22 mouse cellular contexts compared by ENCODE assay signal in the genomic region with DNA sequence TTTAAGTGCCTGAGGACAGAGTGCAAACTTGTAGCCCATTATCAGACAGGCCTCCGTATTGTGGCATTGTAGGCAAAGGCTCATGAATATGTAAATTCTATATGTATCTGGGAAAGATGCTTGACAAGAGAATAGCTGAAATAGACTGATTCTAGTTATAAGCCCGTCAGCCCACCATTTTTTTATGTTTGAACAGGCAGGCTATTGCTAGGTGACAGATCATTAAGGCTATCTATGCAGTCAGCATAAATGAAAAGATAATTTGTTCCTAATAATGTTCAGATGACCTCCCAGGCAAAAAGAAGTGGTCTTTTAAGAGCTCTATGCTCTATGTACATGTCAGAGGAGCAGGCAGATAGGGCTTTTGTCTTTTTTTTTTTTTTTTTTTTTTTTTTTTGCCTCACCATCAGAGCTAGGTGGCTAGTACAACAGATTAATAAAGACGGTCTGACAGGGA.
DNase-seq lines count a peak whose midpoint lies in the region; ATAC-seq and TF ChIP-seq lines count a peak whose summit lies in the region.
"Had no signal": no experiment of that assay in that cellular context is flagged by ENCODE, and none has a peak within 500 bp of the region (broad histone marks: within the 10 kb centered on the region; RNA-seq: fewer than 3 reads in every experiment).

No protein-coding gene starts in this region.

- H3K9me3 ChIP-seq in forebrain, embryonic 11.5 days (ENCODE audit: control insufficient read depth, low read length), result no peaks in the 10 kb centered on the region
- no peaks in the 10 kb centered on the region for H3K9me3 ChIP-seq in forebrain, postnatal 0 days (ENCODE audit: low read length)
- no peaks in the 10 kb centered on the region for H3K9me3 ChIP-seq in forebrain, embryonic 14.5 days (replicated peaks; ENCODE audit: control insufficient read depth, low read length)
- no peaks in the 10 kb centered on the region for H3K9me3 ChIP-seq in hindbrain, postnatal 0 days (ENCODE audit: low read length)
- H3K9me3 ChIP-seq in neural tube, embryonic 14.5 days (ENCODE audit: control insufficient read depth, low read length), result no peaks in the 10 kb centered on the region
- H3K9me3 ChIP-seq: heart, embryonic 13.5 days; stomach, embryonic 15.5 days had no signal

- H3K4me1 ChIP-seq in forebrain, embryonic 11.5 days (replicated peaks; ENCODE audit: control insufficient read depth, insufficient read depth, low read length), result no peaks in the 10 kb centered on the region
- H3K4me1 ChIP-seq in forebrain, postnatal 0 days (ENCODE audit: insufficient read depth), result no peaks in the 10 kb centered on the region
- no peaks in the 10 kb centered on the region for H3K4me1 ChIP-seq in forebrain, embryonic 14.5 days (ENCODE audit: control insufficient read depth, insufficient read depth, low read length)
- H3K4me1 ChIP-seq in hindbrain, postnatal 0 days (ENCODE audit: insufficient read depth, low read length), result no peaks in the 10 kb centered on the region
- H3K4me1 ChIP-seq in neural tube, embryonic 14.5 days (ENCODE audit: control insufficient read depth, insufficient read depth, low read length), result no peaks in the 10 kb centered on the region
- H3K4me1 ChIP-seq: heart, embryonic 13.5 days; stomach, embryonic 15.5 days had no signal

- no peak for DNase-seq in forebrain, embryonic 11.5 days (ENCODE audit: low spot score)
- DNase-seq in forebrain, postnatal 0 days, result no peak
- peak; percentile 58 for DNase-seq in forebrain, embryonic 14.5 days (ENCODE audit: low spot score)
- peak; percentile 5 for DNase-seq in hindbrain, postnatal 0 days (ENCODE audit: low spot score)
- no peak for DNase-seq in layer of hippocampus, adult 9-10 months (ENCODE audit: low spot score)
- DNase-seq in urinary bladder, postnatal 36 days (ENCODE audit: low spot score in 2 of 2), result no peak
- DNase-seq in ovary, postnatal 10 days (ENCODE audit: low spot score), result no peak
- DNase-seq: adrenal gland, adult 2 months; cerebellum, adult 11-12 months; cerebellum, postnatal 36 days; heart, postnatal 36 days; layer of hippocampus, postnatal 36 days; left cerebral cortex, postnatal 4 days; lung, adult 18-20 months; lung, postnatal 36 days; spleen, adult 18-20 months; thymus, adult 2 months had no signal

- peak; percentile 85 for ATAC-seq in forebrain, embryonic 11.5 days (replicated peaks; ENCODE audit: low FRiP score)
- ATAC-seq in forebrain, postnatal 0 days, result no peak
- ATAC-seq in forebrain, embryonic 14.5 days, result peak; percentile 67
- peak; percentile 58; the same call in 1 of the 2 replicates for ATAC-seq in hindbrain, postnatal 0 days
- ATAC-seq in neural tube, embryonic 14.5 days (ENCODE audit: low read depth), result peak; percentile 31
- ATAC-seq: intestine, embryonic 16.5 days had no signal

- no peaks in the 10 kb centered on the region for H3K27me3 ChIP-seq in forebrain, embryonic 11.5 days (ENCODE audit: control insufficient read depth, insufficient read depth, low read length)
- no peaks in the 10 kb centered on the region for H3K27me3 ChIP-seq in forebrain, postnatal 0 days (ENCODE audit: insufficient read depth, low read length)
- no peaks in the 10 kb centered on the region for H3K27me3 ChIP-seq in forebrain, embryonic 14.5 days (replicated peaks; ENCODE audit: control insufficient read depth, insufficient read depth, low read length)
- no peaks in the 10 kb centered on the region for H3K27me3 ChIP-seq in hindbrain, postnatal 0 days (ENCODE audit: insufficient read depth, low read length)
- H3K27me3 ChIP-seq in neural tube, embryonic 14.5 days (ENCODE audit: control insufficient read depth, insufficient read depth, low read length), result no peaks in the 10 kb centered on the region
- H3K27me3 ChIP-seq: heart, embryonic 13.5 days; stomach, embryonic 15.5 days had no signal

- H3K27ac ChIP-seq in forebrain, embryonic 11.5 days (ENCODE audit: low read depth, low read length), result no peak overlapping the region
- no peak overlapping the region for H3K27ac ChIP-seq in forebrain, postnatal 0 days (ENCODE audit: low read depth, low read length)
- H3K27ac ChIP-seq in forebrain, embryonic 14.5 days (ENCODE audit: low read depth, low read length), result no peak overlapping the region
- H3K27ac ChIP-seq in hindbrain, postnatal 0 days, result no peak overlapping the region
- no peak overlapping the region for H3K27ac ChIP-seq in neural tube, embryonic 14.5 days (ENCODE audit: low read depth, low read length)
- H3K27ac ChIP-seq: heart, embryonic 13.5 days; stomach, embryonic 15.5 days had no signal

- H3K4me3 ChIP-seq in forebrain, embryonic 11.5 days (ENCODE audit: low read depth, low read length), result no peak overlapping the region
- no peak overlapping the region for H3K4me3 ChIP-seq in forebrain, postnatal 0 days (ENCODE audit: low read depth, low read length)
- H3K4me3 ChIP-seq in forebrain, embryonic 14.5 days (ENCODE audit: low read depth, low read length), result no peak overlapping the region
- H3K4me3 ChIP-seq in hindbrain, postnatal 0 days (ENCODE audit: low read length), result no peak overlapping the region
- no peak overlapping the region for H3K4me3 ChIP-seq in neural tube, embryonic 14.5 days (ENCODE audit: low read depth, low read length)
- H3K4me3 ChIP-seq: erythroblast, embryonic 14.5 days; heart, embryonic 13.5 days; stomach, embryonic 15.5 days had no signal

- H3K9ac ChIP-seq in forebrain, embryonic 11.5 days (ENCODE audit: low read length), result no peak overlapping the region
- H3K9ac ChIP-seq in forebrain, postnatal 0 days, result no peak overlapping the region
- H3K9ac ChIP-seq in forebrain, embryonic 14.5 days (ENCODE audit: low read length), result no peak overlapping the region
- H3K9ac ChIP-seq in hindbrain, postnatal 0 days (replicated peaks; ENCODE audit: low read length), result no peak overlapping the region
- no peak overlapping the region for H3K9ac ChIP-seq in neural tube, embryonic 14.5 days (replicated peaks; ENCODE audit: low read depth, low read length)
- H3K9ac ChIP-seq: heart, embryonic 13.5 days; stomach, embryonic 15.5 days had no signal

- WGBS in forebrain, embryonic 11.5 days, result 46% methylated on average over 3 of the region's 3 CpGs
- WGBS in forebrain, postnatal 0 days, result 23% methylated on average over 3 of the region's 3 CpGs
- 30% methylated on average over 3 of the region's 3 CpGs for WGBS in forebrain, embryonic 14.5 days
- 16% methylated on average over 3 of the region's 3 CpGs for WGBS in hindbrain, postnatal 0 days
- 33% methylated on average over 3 of the region's 3 CpGs for WGBS in neural tube, embryonic 14.5 days

- no peaks in the 10 kb centered on the region for H3K36me3 ChIP-seq in forebrain, embryonic 11.5 days (ENCODE audit: control insufficient read depth, insufficient read depth, low read length)
- H3K36me3 ChIP-seq in forebrain, postnatal 0 days (ENCODE audit: insufficient read depth), result no peaks in the 10 kb centered on the region
- H3K36me3 ChIP-seq in forebrain, embryonic 14.5 days (ENCODE audit: control insufficient read depth, insufficient read depth, low read length), result no peaks in the 10 kb centered on the region
- no peaks in the 10 kb centered on the region for H3K36me3 ChIP-seq in hindbrain, postnatal 0 days (ENCODE audit: insufficient read depth, low read length)
- no peaks in the 10 kb centered on the region for H3K36me3 ChIP-seq in neural tube, embryonic 14.5 days (ENCODE audit: control insufficient read depth, insufficient read depth, low read length)
- H3K36me3 ChIP-seq: heart, embryonic 13.5 days; stomach, embryonic 15.5 days had no signal

- no peak for TF ChIP-seq CTCF in forebrain, postnatal 0 days (IDR thresholded peaks at IDR 0.05; ENCODE audit: low read depth)
- TF ChIP-seq CTCF in hindbrain, postnatal 0 days (IDR thresholded peaks at IDR 0.05; ENCODE audit: low read depth), result no peak

- no peak overlapping the region for H3K4me2 ChIP-seq in forebrain, embryonic 11.5 days (ENCODE audit: low read depth, low read length, severe bottlenecking)
- H3K4me2 ChIP-seq in forebrain, postnatal 0 days (ENCODE audit: low read depth), result no peak overlapping the region
- H3K4me2 ChIP-seq in forebrain, embryonic 14.5 days (ENCODE audit: low read length), result no peak overlapping the region
- no peak overlapping the region for H3K4me2 ChIP-seq in hindbrain, postnatal 0 days (ENCODE audit: low read depth, low read length)
- no peak overlapping the region for H3K4me2 ChIP-seq in neural tube, embryonic 14.5 days (ENCODE audit: low read depth, low read length)
- H3K4me2 ChIP-seq: heart, embryonic 13.5 days; stomach, embryonic 15.5 days had no signal

Comparison
In these comparisons a context has a peak if more than half of its experiments do, and no peak if none do; other contexts are left out.
1. DNase-seq: peak in forebrain, embryonic 14.5 days (single experiment) and hindbrain, postnatal 0 days (single experiment); none in forebrain, embryonic 11.5 days (single experiment), forebrain, postnatal 0 days (single experiment), layer of hippocampus, adult 9-10 months (single experiment), urinary bladder, postnatal 36 days (0 of 2) and ovary, postnatal 10 days (single experiment).